Mouse (Mus musculus): ENCODE data around the gene Gm42674. TPM values are rescaled to one million over a fixed set of nuclear protein-coding genes. Genes with fewer than 3 reads are reported as not detected.

The Gm42674 gene
- polyA plus RNA-seq, 1 experiment from 2014 or later = not detected

GRCm38 (mm10) chr3:90638511-90639275 lies 37.0 kb downstream of the Gm42674 start:
- 86% methylated on average over 1 of the region's 1 CpGs for WGBS

GRCm38 (mm10) chr3:90639511-90640154 lies 37.9 kb downstream of the Gm42674 start:
- H3K4me3 ChIP-seq (replicated peaks; ENCODE audit: low read depth, low read length) = no peak overlapping the region
- no peak for ATAC-seq (ENCODE audit: low FRiP score, low TSS enrichment)
- no peak overlapping the region for H3K27ac ChIP-seq (replicated peaks; ENCODE audit: low read depth, low read length)
- DNase-seq = peak; percentile 17
- H3K9me3 ChIP-seq (ENCODE audit: control insufficient read depth, low read length) = no peaks in the 10 kb centered on the region
- H3K27me3 ChIP-seq (ENCODE audit: control insufficient read depth, insufficient read depth, low read length) = no peaks in the 10 kb centered on the region
- no peak overlapping the region for H3K9ac ChIP-seq (replicated peaks; ENCODE audit: low read length)
- H3K4me1 ChIP-seq (ENCODE audit: control insufficient read depth, insufficient read depth, low read length) = no peaks in the 10 kb centered on the region
- 55% methylated on average over 7 of the region's 7 CpGs for WGBS
- no peak overlapping the region for H3K4me2 ChIP-seq (ENCODE audit: low read length)
- no peaks in the 10 kb centered on the region for H3K36me3 ChIP-seq (ENCODE audit: control insufficient read depth, insufficient read depth, low read length)

More at GRCm38 (mm10) chr3:90638511-90639275, 37.0 kb downstream of the Gm42674 start:
- Histone ChIP-seq H3K9ac (replicated peaks; ENCODE audit: low read length) (no peak overlapping the region), H3K9me3 (ENCODE audit: control insufficient read depth, low read length) (no peaks in the 10 kb centered on the region), H3K27me3 (ENCODE audit: control insufficient read depth, insufficient read depth, low read length) (no peaks in the 10 kb centered on the region), H3K27ac (replicated peaks; ENCODE audit: low read depth, low read length) (no peak overlapping the region), H3K4me2 (ENCODE audit: low read length) (no peak overlapping the region), H3K4me1 (ENCODE audit: control insufficient read depth, insufficient read depth, low read length) (no peaks in the 10 kb centered on the region), H3K36me3 (ENCODE audit: control insufficient read depth, insufficient read depth, low read length) (no peaks in the 10 kb centered on the region), H3K4me3 (replicated peaks; ENCODE audit: low read depth, low read length) (no peak overlapping the region)
- no peak for DNase-seq
- no peak for ATAC-seq (ENCODE audit: low FRiP score, low TSS enrichment)

- Histone ChIP-seq H3K27me3 (ENCODE audit: control insufficient read depth, insufficient read depth, low read length) (no peaks in the 10 kb centered on the region), H3K9me3 (ENCODE audit: control insufficient read depth, low read length) (no peaks in the 10 kb centered on the region), H3K4me2 (ENCODE audit: low read length) (no peak overlapping the region), H3K36me3 (ENCODE audit: control insufficient read depth, insufficient read depth, low read length) (no peaks in the 10 kb centered on the region), H3K27ac (replicated peaks; ENCODE audit: low read depth, low read length) (no peak overlapping the region), H3K9ac (replicated peaks; ENCODE audit: low read length) (no peak overlapping the region), H3K4me3 (replicated peaks; ENCODE audit: low read depth, low read length) (no peak overlapping the region), H3K4me1 (ENCODE audit: control insufficient read depth, insufficient read depth, low read length) (no peaks in the 10 kb centered on the region)
- DNase-seq (no peak), ATAC-seq (ENCODE audit: low FRiP score, low TSS enrichment) (no peak)
- 89% methylated on average over 7 of the region's 7 CpGs for WGBS
These were observed 39.3 kb downstream of the Gm42674 start for GRCm38 (mm10) chr3:90640981-90641380.

GRCm38 (mm10) chr3:90644220-90644619 lies 42.5 kb downstream of the Gm42674 start:
- Histone ChIP-seq H3K4me3 (replicated peaks; ENCODE audit: low read depth, low read length) (no peak overlapping the region), H3K27ac (replicated peaks; ENCODE audit: low read depth, low read length) (no peak overlapping the region), H3K27me3 (ENCODE audit: control insufficient read depth, insufficient read depth, low read length) (no peaks in the 10 kb centered on the region), H3K9ac (replicated peaks; ENCODE audit: low read length) (no peak overlapping the region), H3K36me3 (ENCODE audit: control insufficient read depth, insufficient read depth, low read length) (no peaks in the 10 kb centered on the region), H3K4me1 (ENCODE audit: control insufficient read depth, insufficient read depth, low read length) (no peaks in the 10 kb centered on the region), H3K4me2 (ENCODE audit: low read length) (no peak overlapping the region), H3K9me3 (ENCODE audit: control insufficient read depth, low read length) (no peaks in the 10 kb centered on the region)
- no peak for ATAC-seq (ENCODE audit: low FRiP score, low TSS enrichment)
- DNase-seq = peak; percentile 11
- WGBS = 56% methylated on average over 3 of the region's 3 CpGs

GRCm38 (mm10) chr3:90647291-90647690 lies 45.6 kb downstream of the Gm42674 start:
- 90% methylated on average over 1 of the region's 1 CpGs for WGBS
- DNase-seq = no peak
- no peak for ATAC-seq (ENCODE audit: low FRiP score, low TSS enrichment)

GRCm38 (mm10) chr3:90648981-90649380 lies 47.3 kb downstream of the Gm42674 start:
- no peak overlapping the region for H3K4me2 ChIP-seq (ENCODE audit: low read length)

More at GRCm38 (mm10) chr3:90647291-90647690, 45.6 kb downstream of the Gm42674 start:
- no peak overlapping the region for H3K27ac ChIP-seq (replicated peaks; ENCODE audit: low read depth, low read length)
- H3K36me3 ChIP-seq (ENCODE audit: control insufficient read depth, insufficient read depth, low read length) = no peaks in the 10 kb centered on the region
- H3K9ac ChIP-seq (replicated peaks; ENCODE audit: low read length) = no peak overlapping the region
- H3K27me3 ChIP-seq (ENCODE audit: control insufficient read depth, insufficient read depth, low read length) = no peaks in the 10 kb centered on the region
- H3K9me3 ChIP-seq (ENCODE audit: control insufficient read depth, low read length) = no peaks in the 10 kb centered on the region
- no peak overlapping the region for H3K4me3 ChIP-seq (replicated peaks; ENCODE audit: low read depth, low read length)
- H3K4me1 ChIP-seq (ENCODE audit: control insufficient read depth, insufficient read depth, low read length) = no peaks in the 10 kb centered on the region
- no peak overlapping the region for H3K4me2 ChIP-seq (ENCODE audit: low read length)

GRCm38 (mm10) chr3:90649832-90650231 lies 48.1 kb downstream of the Gm42674 start:
- Histone ChIP-seq H3K9me3 (ENCODE audit: control insufficient read depth, low read length) (no peaks in the 10 kb centered on the region), H3K27me3 (ENCODE audit: control insufficient read depth, insufficient read depth, low read length) (no peaks in the 10 kb centered on the region), H3K36me3 (ENCODE audit: control insufficient read depth, insufficient read depth, low read length) (no peaks in the 10 kb centered on the region), H3K4me3 (replicated peaks; ENCODE audit: low read depth, low read length) (no peak overlapping the region), H3K4me1 (ENCODE audit: control insufficient read depth, insufficient read depth, low read length) (no peaks in the 10 kb centered on the region), H3K27ac (replicated peaks; ENCODE audit: low read depth, low read length) (no peak overlapping the region), H3K4me2 (ENCODE audit: low read length) (no peak overlapping the region), H3K9ac (replicated peaks; ENCODE audit: low read length) (no peak overlapping the region)
- ATAC-seq (ENCODE audit: low FRiP score, low TSS enrichment) = no peak
- WGBS = 90% methylated on average over 2 of the region's 2 CpGs
- DNase-seq = no peak

More at GRCm38 (mm10) chr3:90648981-90649380, 47.3 kb downstream of the Gm42674 start:
- no peak for ATAC-seq (ENCODE audit: low FRiP score, low TSS enrichment)
- no peak overlapping the region for H3K9ac ChIP-seq (replicated peaks; ENCODE audit: low read length)
- H3K27me3 ChIP-seq (ENCODE audit: control insufficient read depth, insufficient read depth, low read length) = no peaks in the 10 kb centered on the region
- no peaks in the 10 kb centered on the region for H3K9me3 ChIP-seq (ENCODE audit: control insufficient read depth, low read length)
- no peak overlapping the region for H3K4me3 ChIP-seq (replicated peaks; ENCODE audit: low read depth, low read length)
- H3K36me3 ChIP-seq (ENCODE audit: control insufficient read depth, insufficient read depth, low read length) = no peaks in the 10 kb centered on the region
- no peak for DNase-seq
- no peaks in the 10 kb centered on the region for H3K4me1 ChIP-seq (ENCODE audit: control insufficient read depth, insufficient read depth, low read length)
- H3K27ac ChIP-seq (replicated peaks; ENCODE audit: low read depth, low read length) = no peak overlapping the region

GRCm38 (mm10) chr3:90652878-90653508 lies 51.3 kb downstream of the Gm42674 start:
- Histone ChIP-seq H3K4me2 (ENCODE audit: low read length) (no peak overlapping the region), H3K4me1 (ENCODE audit: control insufficient read depth, insufficient read depth, low read length) (no peaks in the 10 kb centered on the region), H3K4me3 (replicated peaks; ENCODE audit: low read depth, low read length) (no peak overlapping the region), H3K9me3 (ENCODE audit: control insufficient read depth, low read length) (no peaks in the 10 kb centered on the region), H3K27ac (replicated peaks; ENCODE audit: low read depth, low read length) (no peak overlapping the region), H3K9ac (replicated peaks; ENCODE audit: low read length) (no peak overlapping the region), H3K36me3 (ENCODE audit: control insufficient read depth, insufficient read depth, low read length) (no peaks in the 10 kb centered on the region), H3K27me3 (ENCODE audit: control insufficient read depth, insufficient read depth, low read length) (no peaks in the 10 kb centered on the region)
- ATAC-seq (ENCODE audit: low FRiP score, low TSS enrichment) (peak; percentile 69), DNase-seq (peak; percentile 94)
- 38% methylated on average over 5 of the region's 5 CpGs for WGBS
